Mouse (Mus musculus) spleen, adult 12 weeks (tissue): ENCODE measurements around the gene Bcap31.
A peak's percentile ranks its signal among the peaks of the same experiment; 100 is the strongest.
"Not testable (repeated sequence)": the region's sequence is repeated elsewhere in the genome, so short reads cannot be mapped to it uniquely, and the experiment has no call there.

Source experiments
- DNase-seq: peaks from one replicate; pipeline ENCODE4 v3.0.0; 2022; ENCODE audit warnings: low spot score

The Bcap31 gene

GRCm38 (mm10) chrX:73716109-73716661, at the start of gene Bcap31, which contains the start of gene Abcd1:
Bcap31 (minus strand) TSS chrX:73716175.
Abcd1 (plus strand) TSS chrX:73716597.
- peak; percentile 93 for DNase-seq

- DNase-seq: no peak
These were observed 49.3 kb upstream of the Bcap31 start for GRCm38 (mm10) chrX:73765311-73765710.

- no peak for DNase-seq
These were observed 42.8 kb upstream of the Bcap31 start for GRCm38 (mm10) chrX:73758611-73759290.

- no peak for DNase-seq
These were observed 40.6 kb upstream of the Bcap31 start, which contains the start of gene Plxnb3 for GRCm38 (mm10) chrX:73756334-73757140. Plxnb3 (plus strand) TSS chrX:73757090.

- DNase-seq: no peak
These were observed 33.0 kb upstream of the Bcap31 start for GRCm38 (mm10) chrX:73748977-73749376.

- no peak for DNase-seq
These were observed 29.0 kb upstream of the Bcap31 start for GRCm38 (mm10) chrX:73744774-73745481.

- not testable (repeated sequence) for DNase-seq
These were observed 23.9 kb upstream of the Bcap31 start for GRCm38 (mm10) chrX:73739841-73740240.

GRCm38 (mm10) chrX:73739151-73739550, 23.2 kb upstream of the Bcap31 start:
- no peak for DNase-seq

GRCm38 (mm10) chrX:73738155-73738554, 22.2 kb upstream of the Bcap31 start:
- DNase-seq: no peak

- DNase-seq: no peak
These were observed 14.9 kb upstream of the Bcap31 start for GRCm38 (mm10) chrX:73730908-73731307.

GRCm38 (mm10) chrX:73718686-73719362, 2.8 kb upstream of the Bcap31 start:
- peak; percentile 32 for DNase-seq

GRCm38 (mm10) chrX:73718271-73718670, 2.3 kb upstream of the Bcap31 start:
- no peak for DNase-seq

GRCm38 (mm10) chrX:73717667-73718066, 1.7 kb upstream of the Bcap31 start:
- DNase-seq: peak; percentile 3

- no peak for DNase-seq
These were observed 952 bp upstream of the Bcap31 start for GRCm38 (mm10) chrX:73716709-73717545.

- peak; percentile 22 for DNase-seq
These were observed 383 bp downstream of the Bcap31 start for GRCm38 (mm10) chrX:73715476-73716108.

- DNase-seq: no peak
These were observed 15.5 kb downstream of the Bcap31 start for GRCm38 (mm10) chrX:73700472-73700871.

GRCm38 (mm10) chrX:73690917-73691629, 24.9 kb downstream of the Bcap31 start:
- DNase-seq: no peak

- DNase-seq: no peak
These were observed 30.3 kb downstream of the Bcap31 start for GRCm38 (mm10) chrX:73685629-73686028.

GRCm38 (mm10) chrX:73684978-73685377, 31.0 kb downstream of the Bcap31 start:
- no peak for DNase-seq

GRCm38 (mm10) chrX:73684156-73684555, 31.8 kb downstream of the Bcap31 start:
- no peak for DNase-seq
